ENCODE assay signal across 32 mouse cellular contexts in genomic region chr4:41149891-41150290, GRCm38 (mm10). TPM values are rescaled to one million over a fixed set of nuclear protein-coding genes. Genes with fewer than 3 reads are reported as not detected.
"Had no signal": no experiment of that assay in that cellular context is flagged by ENCODE, and none has a peak within 500 bp of the region (broad histone marks: within the 10 kb centered on the region; RNA-seq: fewer than 3 reads in every experiment).

No protein-coding gene starts in this region.

- H3K27ac ChIP-seq: heart, embryonic 10.5 days; hindbrain, embryonic 13.5 days; hindbrain, embryonic 15.5 days; hindbrain, postnatal 0 days; kidney, embryonic 15.5 days; kidney, postnatal 0 days; layer of hippocampus, adult 2 months; left cerebral cortex, adult 2 months; limb, embryonic 10.5 days; limb, embryonic 12.5 days; liver, embryonic 13.5 days; liver, embryonic 15.5 days had no signal

- H3K9me3 ChIP-seq: heart, embryonic 10.5 days; heart, embryonic 12.5 days; hindbrain, embryonic 13.5 days; hindbrain, embryonic 15.5 days; kidney, embryonic 15.5 days; limb, embryonic 10.5 days; limb, embryonic 12.5 days; liver, embryonic 13.5 days; liver, embryonic 15.5 days had no signal

- H3K27me3 ChIP-seq: heart, embryonic 12.5 days; hindbrain, embryonic 13.5 days; hindbrain, embryonic 15.5 days; kidney, embryonic 15.5 days; limb, embryonic 12.5 days; liver, embryonic 13.5 days; liver, embryonic 15.5 days had no signal

- H3K36me3 ChIP-seq: hindbrain, embryonic 13.5 days had no signal

- H3K9ac ChIP-seq: heart, embryonic 12.5 days; hindbrain, embryonic 13.5 days; hindbrain, embryonic 15.5 days; kidney, embryonic 15.5 days; limb, embryonic 12.5 days; liver, embryonic 13.5 days; liver, embryonic 15.5 days; liver, postnatal 0 days had no signal

- H3K4me1 ChIP-seq: heart, embryonic 10.5 days; heart, embryonic 12.5 days; limb, embryonic 10.5 days; limb, embryonic 12.5 days had no signal

- H3K4me3 ChIP-seq: heart, embryonic 10.5 days; heart, embryonic 12.5 days; hindbrain, embryonic 13.5 days; hindbrain, embryonic 15.5 days; kidney, embryonic 15.5 days; layer of hippocampus, adult 2 months; left cerebral cortex, adult 2 months; limb, embryonic 10.5 days; limb, embryonic 12.5 days; liver, embryonic 13.5 days; liver, embryonic 15.5 days had no signal

- DNase-seq: gastrocnemius, postnatal 14 days; gastrocnemius, postnatal 36 days; heart, adult 18-20 months; heart, postnatal 10 days; heart, postnatal 36 days; kidney, adult 11 months; kidney, adult 2 months; kidney, adult 9 months; kidney, postnatal 14 days; kidney, postnatal 36 days; liver; liver, embryonic 13.5 days; liver, postnatal 0 days had no signal

RNA-seq across cellular contexts. Expression of gene Aqp3, which starts 51.9 kb away (rescaled TPM):
- total RNA-seq: gastrocnemius, adult 18-20 months; gastrocnemius, adult 8-10 months; gastrocnemius, postnatal 14 days; gastrocnemius, postnatal 36 days; heart, adult 8-10 months; heart, postnatal 36 days; hematopoietic stem cell, adult 5-6 weeks; layer of hippocampus, adult 2 months; layer of hippocampus, postnatal 25 days; left cerebral cortex, adult 2 months; left cerebral cortex, postnatal 14 days; left cerebral cortex, postnatal 36 days had no signal
- polyA plus RNA-seq: hindbrain, embryonic 13.5 days had no signal
